Comparison of ENCODE assay signal across 8 mouse cellular contexts in the genomic region with DNA sequence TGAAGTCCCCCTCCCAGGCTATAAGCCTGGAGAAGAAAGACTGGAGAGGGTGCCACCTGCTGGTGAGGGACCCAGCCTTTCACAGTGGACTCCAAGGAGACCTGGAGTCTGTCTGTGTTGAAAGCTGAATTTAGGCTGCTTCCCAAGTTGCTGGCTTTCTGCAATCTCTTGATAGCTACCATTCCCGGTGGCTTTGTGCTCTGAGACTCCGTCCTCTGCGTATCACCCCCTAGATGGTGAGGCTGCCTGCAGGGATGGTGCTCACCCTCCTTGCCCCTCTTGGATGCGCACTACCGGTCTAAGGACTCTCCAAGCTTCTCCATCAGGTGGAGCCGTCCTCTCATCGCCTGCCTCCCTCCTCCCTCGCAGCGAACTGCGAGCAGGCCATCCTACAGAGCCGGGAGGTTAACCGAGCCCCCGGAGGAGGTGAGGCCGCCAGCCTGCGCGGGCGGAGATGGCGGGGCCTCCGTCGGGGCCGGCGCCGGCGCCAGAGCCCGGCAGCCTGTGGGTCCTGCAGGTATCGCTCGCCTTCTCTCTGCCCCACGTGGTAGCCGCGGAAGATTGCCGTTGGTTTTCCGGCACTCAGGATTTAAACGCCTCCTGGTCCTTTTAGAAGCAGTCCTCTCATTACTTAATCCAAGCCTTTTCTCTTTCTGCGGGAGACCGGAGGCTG. TPM values are rescaled to one million over a fixed set of nuclear protein-coding genes. Genes with fewer than 3 reads are reported as not detected.
DNase-seq lines count a peak whose midpoint lies in the region; ATAC-seq and TF ChIP-seq lines count a peak whose summit lies in the region.

A gene (plus strand): TSS at position 136 of the 673 bp plus-strand sequence.

- H3K4me3 ChIP-seq in intestine, postnatal 0 days (ENCODE audit: low read depth, low read length), result peak within 1 kb of the TSS; percentile 39
- H3K4me3 ChIP-seq in midbrain, embryonic 10.5 days, result peak within 1 kb of the TSS; percentile 65

- no peaks in the 10 kb centered on the region for H3K4me1 ChIP-seq in intestine, postnatal 0 days (replicated peaks; ENCODE audit: control insufficient read depth, insufficient read depth, low read length)
- peaks cover 54% of the 10 kb centered on the region for H3K4me1 ChIP-seq in midbrain, embryonic 10.5 days

- H3K36me3 ChIP-seq in intestine, postnatal 0 days (ENCODE audit: control insufficient read depth, insufficient read depth), result no peaks in the 10 kb centered on the region
- no peaks in the 10 kb centered on the region for H3K36me3 ChIP-seq in midbrain, embryonic 10.5 days

- no peaks in the 10 kb centered on the region for H3K9me3 ChIP-seq in intestine, postnatal 0 days (ENCODE audit: control insufficient read depth)
- H3K9me3 ChIP-seq in midbrain, embryonic 10.5 days (replicated peaks), result no peaks in the 10 kb centered on the region

- WGBS in intestine, postnatal 0 days, result 0% methylated on average over 35 of the region's 35 CpGs
- WGBS in midbrain, embryonic 10.5 days, result under 1% methylated on average over 35 of the region's 35 CpGs

- no peak for ATAC-seq in intestine, postnatal 0 days

- peak within 1 kb of the TSS; percentile 17; the same call in 1 of the 2 replicates for H3K9ac ChIP-seq in intestine, postnatal 0 days (ENCODE audit: low read depth, low read length)

- peak; percentile 74 for TF ChIP-seq CTCF in intestine, postnatal 0 days (IDR thresholded peaks at IDR 0.05; ENCODE audit: low read depth)

- peak; percentile 70 for DNase-seq in adrenal gland, postnatal 14 days
- peak; percentile 84 for DNase-seq in embryo, embryonic 10.5 days (ENCODE audit: low spot score)
- no peak for DNase-seq in gonadal fat pad, adult 2 months (ENCODE audit: low read depth)
- DNase-seq in left cerebral cortex, postnatal 14 days (ENCODE audit: low spot score in 2 of 2), result peak; percentile 82 to 84
- DNase-seq in midbrain, embryonic 10.5 days (ENCODE audit: low spot score), result peak; percentile 76
- peak; percentile 89 for DNase-seq in right cerebral cortex, postnatal 4 days
- DNase-seq in MN1 (ENCODE audit: low spot score), result no peak

- peak within 1 kb of the TSS; percentile 73 for H3K4me2 ChIP-seq in intestine, postnatal 0 days (replicated peaks; ENCODE audit: low read depth)

- H3K27ac ChIP-seq in intestine, postnatal 0 days (ENCODE audit: low read depth, low read length), result no peak within 1 kb of the TSS
- H3K27ac ChIP-seq in midbrain, embryonic 10.5 days (replicated peaks), result peak within 1 kb of the TSS; percentile 83

- H3K27me3 ChIP-seq in intestine, postnatal 0 days (replicated peaks; ENCODE audit: control insufficient read depth, insufficient read depth, low read length), result peaks cover 60% of the 10 kb centered on the region
- H3K27me3 ChIP-seq in midbrain, embryonic 10.5 days (ENCODE audit: low read depth, poor library complexity, severe bottlenecking), result peaks cover 70% of the 10 kb centered on the region

- intact Hi-C loops in left cerebral cortex, postnatal 14 days (cut with DNase I), result loop anchor here (2.0 to 10.0 kb wide), 3 partner anchors 74 to 1227 kb away; no protein-coding TSS in a partner anchor

RNA-seq across cellular contexts. Expression of the gene that starts here (rescaled TPM):
- 1.2 and 1.9 TPM in 2 replicates for total RNA-seq in adrenal gland, postnatal 14 days (2021)
- 10.9 and 13.3 TPM in 2 replicates for polyA plus RNA-seq in gonadal fat pad, adult 2 months (2012; rRNA removed)
- 0.60 and 0.69 TPM in 2 replicates for polyA plus RNA-seq in intestine, postnatal 0 days (2015; fragmentation: Nextera tagmentation; extraction: Ambion mirVana)
- 10 to 100 TPM; 72.5 to 75.9 TPM for total RNA-seq in left cerebral cortex, postnatal 14 days (2021)
- polyA plus RNA-seq in midbrain, embryonic 10.5 days (2016; fragmentation: Nextera tagmentation; extraction: Ambion mirVana), result 4.0 and 5.5 TPM in 2 replicates

Comparison
In these comparisons a context has a peak if more than half of its experiments do, and no peak if none do; other contexts are left out.
1. RNA of the gene that starts here (total RNA-seq): 72.5 to 75.9 TPM in left cerebral cortex, postnatal 14 days; 1.2 to 1.9 TPM in adrenal gland, postnatal 14 days; every median in the first group is over 10 times any median in the second.
2. DNase-seq: peak in adrenal gland, postnatal 14 days (single experiment), embryo, embryonic 10.5 days (single experiment), left cerebral cortex, postnatal 14 days (2 of 2), midbrain, embryonic 10.5 days (single experiment) and right cerebral cortex, postnatal 4 days (single experiment); none in gonadal fat pad, adult 2 months (single experiment) and MN1 (single experiment).